Mouse (Mus musculus) cerebellum, postnatal 25 days (tissue): Measurements from ENCODE around the gene Cysltr2.

Source experiments
- DNase-seq, 2 experiments: peaks; one replicate each; pipeline ENCODE4 v3.0.0; 2021; ENCODE audit warnings: mixed read lengths in 2 of 2

Cysltr2 gene

GRCm38 (mm10) chr14:72983456-72983855 lies 65.5 kb downstream of the Cysltr2 start:
- peak; percentile 55 to 79 for DNase-seq

- DNase-seq = no peak
These were observed 65.9 kb downstream of the Cysltr2 start for GRCm38 (mm10) chr14:72982981-72983436.

GRCm38 (mm10) chr14:72980761-72981160 lies 68.2 kb downstream of the Cysltr2 start:
- no peak for DNase-seq

GRCm38 (mm10) chr14:72980106-72980505 lies 68.8 kb downstream of the Cysltr2 start:
- DNase-seq = no peak

- DNase-seq = no peak
These were observed 72.8 kb downstream of the Cysltr2 start for GRCm38 (mm10) chr14:72976111-72976510.
